Mouse (Mus musculus) MEL (cell line): Measurements from ENCODE around the gene Cdc42se2. TPM values are rescaled to one million over a fixed set of nuclear protein-coding genes. Genes with fewer than 3 reads are reported as not detected.
A peak's percentile ranks its signal among the peaks of the same experiment; 100 is the strongest.

ENCODE experiments used
- DNase-seq: peaks from one replicate; pipeline ENCODE4 v3.0.0; 2011; ENCODE audit warnings: low read depth, low spot score
- H3K27ac ChIP-seq: 2 replicates; pipeline ENCODE4 v1.5.1; 2012; ENCODE audit warnings: low read depth, mild to moderate bottlenecking, control low read depth, low read length, moderate library complexity; ENCODE audit not compliant: control insufficient read depth
- H3K27me3 ChIP-seq, 2 experiments: fragments of 150-350 bp in 1 of 2; sonication (generic) in 1 of 2; 2 replicates each; pipeline ENCODE4 v1.6.1; 2012; ENCODE audit warnings: low read length in 2 of 2, mild to moderate bottlenecking in 2 of 2, improper control_type of control experiment in 1 of 2, moderate library complexity in 1 of 2; ENCODE audit not compliant: insufficient read depth in 2 of 2, control insufficient read depth in 1 of 2
- H3K36me3 ChIP-seq, 2 experiments: 2 replicates each; pipeline ENCODE4 v1.6.1; 2012 to 2014; ENCODE audit warnings: low read length in 2 of 2, improper control_type of control experiment in 1 of 2, inconsistent platforms in 1 of 2, mild to moderate bottlenecking in 1 of 2; ENCODE audit not compliant: insufficient read depth in 2 of 2, control insufficient read depth in 1 of 2
- H3K4me1 ChIP-seq, 2 experiments: fragments of 150-350 bp in 1 of 2; sonication (generic) in 1 of 2; 2 replicates each; pipeline ENCODE4 v1.6.1; 2012; ENCODE audit warnings: low read length in 2 of 2, improper control_type of control experiment in 1 of 2, mild to moderate bottlenecking in 1 of 2; ENCODE audit not compliant: insufficient read depth in 2 of 2, control insufficient read depth in 1 of 2
- H3K4me3 ChIP-seq, 2 experiments: fragments of 150-350 bp in 1 of 2; sonication (generic) in 1 of 2; 2 replicates each; pipeline ENCODE4 v1.5.1; 2012; ENCODE audit warnings: low read depth in 2 of 2, low read length in 2 of 2, mild to moderate bottlenecking in 2 of 2, moderate library complexity in 2 of 2, control low read depth in 1 of 2, improper control_type of control experiment in 1 of 2; ENCODE audit not compliant: control insufficient read depth in 1 of 2, insufficient read depth in 1 of 2
- H3K79me2 ChIP-seq: 2 replicates; pipeline ENCODE4 v1.6.1; 2012; ENCODE audit warnings: mild to moderate bottlenecking, low read length, moderate library complexity; ENCODE audit not compliant: control insufficient read depth, poor library complexity, insufficient read depth
- H3K9ac ChIP-seq: 2 replicates; pipeline ENCODE4 v1.6.1; 2012; ENCODE audit warnings: low read depth, mild to moderate bottlenecking, control low read depth, low read length, moderate library complexity; ENCODE audit not compliant: control insufficient read depth, poor library complexity, severe bottlenecking
- H3K9me3 ChIP-seq: fragments of 150-350 bp; sonication (generic); replicated peaks from 2 replicates; pipeline ENCODE4 v1.6.1; 2012; ENCODE audit warnings: mild to moderate bottlenecking, low read length, improper control_type of control experiment, moderate library complexity; ENCODE audit not compliant: insufficient read depth
- BHLHE40 ChIP-seq: IDR thresholded peaks from 2 replicates; pipeline ENCODE4 v1.6.1; 2012; ENCODE audit warnings: low read depth, mild to moderate bottlenecking, inconsistent platforms, low read length, improper control_type of control experiment, borderline replicate concordance
- CHD1 ChIP-seq: IDR thresholded peaks from 2 replicates; pipeline ENCODE4 v1.6.1; 2012; ENCODE audit warnings: low read depth, mild to moderate bottlenecking, inconsistent platforms, low read length, improper control_type of control experiment
- ELF1 ChIP-seq: IDR thresholded peaks from 2 replicates; pipeline ENCODE4 v1.6.1; 2014; ENCODE audit warnings: low read depth, mild to moderate bottlenecking, inconsistent platforms, low read length, improper control_type of control experiment, moderate library complexity
- ETS1 ChIP-seq: IDR thresholded peaks from 2 replicates; pipeline ENCODE4 v1.6.1; 2012; ENCODE audit warnings: low read depth, mild to moderate bottlenecking, inconsistent platforms, low read length, improper control_type of control experiment, moderate library complexity
- GABPA ChIP-seq: IDR thresholded peaks from 2 replicates; pipeline ENCODE4 v1.6.1; 2012; ENCODE audit warnings: low read depth, mild to moderate bottlenecking, inconsistent platforms, low read length, improper control_type of control experiment, moderate library complexity
- HCFC1 ChIP-seq: IDR thresholded peaks from 2 replicates; pipeline ENCODE4 v1.6.1; 2012; ENCODE audit warnings: low read depth, mild to moderate bottlenecking, inconsistent platforms, low read length, improper control_type of control experiment, moderate library complexity
- MAFK ChIP-seq: IDR thresholded peaks from 2 replicates; pipeline ENCODE4 v1.6.1; 2011; ENCODE audit warnings: low read depth, mild to moderate bottlenecking, low read length, improper control_type of control experiment, borderline replicate concordance
- MAX ChIP-seq: IDR thresholded peaks from 2 replicates; pipeline ENCODE4 v1.6.1; 2011; ENCODE audit warnings: low read length, improper control_type of control experiment
- MEF2A ChIP-seq: IDR thresholded peaks from 2 replicates; pipeline ENCODE4 v1.6.1; 2014; ENCODE audit warnings: low read depth, mild to moderate bottlenecking, inconsistent platforms, low read length, improper control_type of control experiment; ENCODE audit not compliant: poor library complexity, insufficient replicate concordance, severe bottlenecking; ENCODE audit errors: extremely low read depth
- MXI1 ChIP-seq: IDR thresholded peaks from 2 replicates; pipeline ENCODE4 v1.6.1; 2011; ENCODE audit warnings: mild to moderate bottlenecking, low read depth, low read length, improper control_type of control experiment
- MYC ChIP-seq: IDR thresholded peaks from 2 replicates; pipeline ENCODE4 v1.6.1; 2011; ENCODE audit warnings: low read depth, mild to moderate bottlenecking, low read length, improper control_type of control experiment, moderate library complexity
- NELFE ChIP-seq: IDR thresholded peaks from 2 replicates; pipeline ENCODE4 v1.6.1; 2011; ENCODE audit warnings: low read depth, low read length, improper control_type of control experiment
- NRF1 ChIP-seq: IDR thresholded peaks from 2 replicates; pipeline ENCODE4 v1.6.1; 2014; ENCODE audit warnings: low read depth, mild to moderate bottlenecking, inconsistent platforms, low read length, improper control_type of control experiment, moderate library complexity; ENCODE audit not compliant: poor library complexity, insufficient read depth, severe bottlenecking
- POLR2A ChIP-seq, 2 experiments: IDR thresholded peaks; 2 replicates each; pipeline ENCODE4 v1.6.1; 2011 to 2012; ENCODE audit warnings: low read length in 2 of 2, mild to moderate bottlenecking in 2 of 2, control low read depth in 1 of 2, improper control_type of control experiment in 1 of 2, low read depth in 1 of 2, moderate library complexity in 1 of 2; ENCODE audit not compliant: control insufficient read depth in 1 of 2, insufficient read depth in 1 of 2, poor library complexity in 1 of 2
- POLR2AphosphoS2 ChIP-seq: IDR thresholded peaks from 2 replicates; pipeline ENCODE4 v1.6.1; 2011; ENCODE audit warnings: low read length, improper control_type of control experiment
- POLR2AphosphoS5 ChIP-seq: IDR thresholded peaks from 2 replicates; pipeline ENCODE4 v1.6.1; 2012; ENCODE audit warnings: low read depth, borderline replicate concordance, mild to moderate bottlenecking, inconsistent platforms, low read length, moderate library complexity, mixed read lengths
- RCOR1 ChIP-seq: IDR thresholded peaks from 2 replicates; pipeline ENCODE4 v1.6.1; 2012; ENCODE audit warnings: low read depth, mild to moderate bottlenecking, inconsistent platforms, low read length, improper control_type of control experiment
- TAL1 ChIP-seq: IDR thresholded peaks from 2 replicates; pipeline ENCODE4 v1.6.1; 2012; ENCODE audit warnings: mild to moderate bottlenecking, inconsistent platforms, low read length, moderate library complexity, mixed read lengths
- TCF12 ChIP-seq: IDR thresholded peaks from 2 replicates; pipeline ENCODE4 v1.6.1; 2014; ENCODE audit warnings: low read depth, mild to moderate bottlenecking, inconsistent platforms, low read length, improper control_type of control experiment, moderate library complexity
- UBTF ChIP-seq: IDR thresholded peaks from 2 replicates; pipeline ENCODE4 v1.6.1; 2012; ENCODE audit warnings: low read depth, mild to moderate bottlenecking, inconsistent platforms, low read length, improper control_type of control experiment, moderate library complexity, borderline replicate concordance; ENCODE audit not compliant: insufficient read depth
- ZMIZ1 ChIP-seq: IDR thresholded peaks from 2 replicates; pipeline ENCODE4 v1.6.1; 2012; ENCODE audit warnings: low read depth, mild to moderate bottlenecking, inconsistent platforms, low read length, improper control_type of control experiment, moderate library complexity
- polyA plus RNA-seq, 2 experiments: library from polyadenylated mRNA; stranded (reverse) in 1 of 2; unstranded in 1 of 2; fragments of >175 nt in 1 of 2; fragments of >200 nt in 1 of 2; gene quantifications; 2 replicates each; pipeline versions ENCODE4 v1.2.1 to v1.2.4; 2012; ENCODE audit warnings: low replicate concordance in 2 of 2, low read depth in 1 of 2; ENCODE audit not compliant: insufficient read length in 2 of 2, insufficient read depth in 1 of 2, missing spikeins in 1 of 2
- total RNA-seq: library from RNA; depleted of rRNA; stranded (reverse); fragments of 300-350 nt; gene quantifications from 2 replicates; pipeline ENCODE4 v1.2.3, GENCODE M21; 2012

Gene Cdc42se2
- total and polyA plus RNA-seq, 3 experiments = 30.1 to 47.4 (median 33.4) TPM

GRCm38 (mm10) chr11:54701848-54702247, 85.6 kb downstream of the Cdc42se2 start (continued):
- TF ChIP-seq UBTF (no peak), TCF12 (no peak), HCFC1 (no peak), MXI1 (peak; percentile 58; the same call in 1 of the 2 replicates)

GRCm38 (mm10) chr11:54699972-54700371, 87.5 kb downstream of the Cdc42se2 start:
- Histone ChIP-seq H3K27me3 (no peaks in the 10 kb centered on the region), H3K27ac (no peak overlapping the region), H3K4me3 (no peak overlapping the region), H3K9ac (no peak overlapping the region), H3K36me3 (no peaks in the 10 kb centered on the region; a peak in 1 of 4 replicates), H3K79me2 (no peaks in the 10 kb centered on the region), H3K4me1 (peaks cover 0 to 4% of the 10 kb centered on the region in 2 experiments; a peak in 1 of 4 replicates), H3K9me3 (no peaks in the 10 kb centered on the region)
- TF ChIP-seq NELFE (no peak), NRF1 (no peak), MAX (no peak), GABPA (no peak), ELF1 (no peak), TCF12 (no peak), MAFK (no peak), POLR2AphosphoS2 (peak; percentile 66; the same call in 1 of the 2 replicates), ETS1 (no peak), MYC (no peak), TAL1 (no peak), MXI1 (no peak), RCOR1 (no peak), MEF2A (no peak), POLR2AphosphoS5 (no peak), POLR2A (IDR thresholded peaks at IDR 0.05; ENCODE audit: control insufficient read depth in 1 of 2, insufficient read depth in 1 of 2, low read depth in 1 of 2, low read length in 2 of 2, poor library complexity in 1 of 2) (0 out of 4 replicates have a peak, but pooled peaks of 1 of the 2 experiments have one; percentile 20), ZMIZ1 (no peak)
- DNase-seq = no peak

- H3K27ac ChIP-seq = no peak overlapping the region
- H3K9ac ChIP-seq = no peak overlapping the region
- no peak for TF ChIP-seq BHLHE40
- no peak for TF ChIP-seq CHD1
- H3K4me1 ChIP-seq = peaks cover 0 to 6% of the 10 kb centered on the region in 2 experiments; a peak in 1 of 4 replicates
- H3K4me3 ChIP-seq = no peak overlapping the region
- no peaks in the 10 kb centered on the region for H3K9me3 ChIP-seq
- H3K27me3 ChIP-seq = no peaks in the 10 kb centered on the region
- DNase-seq = no peak
- H3K36me3 ChIP-seq = peaks cover 0 to 6% of the 10 kb centered on the region in 2 experiments; a peak in 3 of 4 replicates
- no peaks in the 10 kb centered on the region for H3K79me2 ChIP-seq
Observed at GRCm38 (mm10) chr11:54698636-54699035, 88.8 kb downstream of the Cdc42se2 start.
